Comparison of ENCODE assay signal across 8 mouse cellular contexts in the genomic region with DNA sequence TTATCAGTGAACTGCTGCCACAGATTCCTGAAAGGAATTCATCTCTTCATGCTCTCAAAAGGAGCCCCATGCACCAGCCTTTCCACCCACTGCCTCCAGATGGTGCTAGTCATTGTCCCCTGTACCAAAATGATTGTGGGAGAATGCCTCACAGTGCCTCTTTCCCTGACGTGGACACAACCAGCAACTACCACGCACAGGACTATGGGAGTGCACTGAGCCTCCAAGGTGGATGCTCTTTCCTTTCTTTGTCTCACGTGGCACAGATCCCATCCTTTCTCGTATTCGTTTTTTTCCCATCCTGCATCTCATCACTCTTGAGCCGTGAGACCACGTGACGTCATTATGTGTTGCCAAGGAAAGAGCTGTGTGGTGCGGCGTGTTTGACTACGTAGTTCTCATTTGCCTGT.
DNase-seq lines count a peak whose midpoint lies in the region; ATAC-seq lines count a peak whose summit lies in the region.

No protein-coding gene starts in this region.

- no peak overlapping the region for H3K9ac ChIP-seq in forebrain, embryonic 15.5 days (replicated peaks)
- H3K9ac ChIP-seq in hindbrain, embryonic 12.5 days: no peak overlapping the region
- no peak overlapping the region for H3K9ac ChIP-seq in midbrain, embryonic 16.5 days (ENCODE audit: low read depth, low read length)

- H3K4me1 ChIP-seq in forebrain, embryonic 15.5 days: no peaks in the 10 kb centered on the region
- H3K4me1 ChIP-seq in hindbrain, embryonic 12.5 days: no peaks in the 10 kb centered on the region
- no peaks in the 10 kb centered on the region for H3K4me1 ChIP-seq in midbrain, embryonic 16.5 days (ENCODE audit: control insufficient read depth, insufficient read depth, low read length)

- H3K27me3 ChIP-seq in forebrain, embryonic 15.5 days: no peaks in the 10 kb centered on the region
- H3K27me3 ChIP-seq in hindbrain, embryonic 12.5 days: no peaks in the 10 kb centered on the region
- H3K27me3 ChIP-seq in midbrain, embryonic 16.5 days (ENCODE audit: control insufficient read depth, insufficient read depth, low read depth, low read length): no peaks in the 10 kb centered on the region

- no peak overlapping the region for H3K4me3 ChIP-seq in forebrain, embryonic 15.5 days
- no peak overlapping the region for H3K4me3 ChIP-seq in hindbrain, embryonic 12.5 days
- H3K4me3 ChIP-seq in midbrain, embryonic 16.5 days (ENCODE audit: low read depth, low read length): no peak overlapping the region

- ATAC-seq in forebrain, embryonic 15.5 days (replicated peaks): peak; percentile 80
- 0 out of 2 replicates have a peak, but pooled peaks have one; percentile 46 for ATAC-seq in hindbrain, embryonic 12.5 days (ENCODE audit: low FRiP score)
- ATAC-seq in midbrain, embryonic 16.5 days: peak; percentile 56; the same call in 1 of the 2 replicates
- no peak for ATAC-seq in CD4-positive, CD25-positive, alpha-beta regulatory T cell, adult 4 months

- H3K27ac ChIP-seq in forebrain, embryonic 15.5 days (replicated peaks): no peak overlapping the region
- no peak overlapping the region for H3K27ac ChIP-seq in hindbrain, embryonic 12.5 days
- H3K27ac ChIP-seq in midbrain, embryonic 16.5 days (ENCODE audit: low read length): peak overlapping the region; percentile 33; the same call in 1 of the 2 replicates

- peaks cover 54% of the 10 kb centered on the region for H3K36me3 ChIP-seq in forebrain, embryonic 15.5 days
- H3K36me3 ChIP-seq in hindbrain, embryonic 12.5 days: peaks cover 51% of the 10 kb centered on the region
- peaks cover 37% of the 10 kb centered on the region for H3K36me3 ChIP-seq in midbrain, embryonic 16.5 days (ENCODE audit: control insufficient read depth, insufficient read depth, low read length)

- no peak overlapping the region for H3K4me2 ChIP-seq in forebrain, embryonic 15.5 days (replicated peaks)
- H3K4me2 ChIP-seq in hindbrain, embryonic 12.5 days (replicated peaks): no peak overlapping the region
- no peak overlapping the region for H3K4me2 ChIP-seq in midbrain, embryonic 16.5 days (ENCODE audit: low read length)

- intact Hi-C loops in heart, postnatal 25 days (cut with DNase I): no loop called here

- H3K9me3 ChIP-seq in forebrain, embryonic 15.5 days: no peaks in the 10 kb centered on the region
- no peaks in the 10 kb centered on the region for H3K9me3 ChIP-seq in hindbrain, embryonic 12.5 days (replicated peaks)
- H3K9me3 ChIP-seq in midbrain, embryonic 16.5 days (replicated peaks; ENCODE audit: control insufficient read depth, low read length, poor library complexity, severe bottlenecking): no peaks in the 10 kb centered on the region

- WGBS in forebrain, embryonic 15.5 days: 54% methylated on average over 11 of the region's 11 CpGs
- 64% methylated on average over 11 of the region's 11 CpGs for WGBS in hindbrain, embryonic 12.5 days
- WGBS in midbrain, embryonic 16.5 days: 57% methylated on average over 11 of the region's 11 CpGs

- peak; percentile 40 to 64 for DNase-seq in heart, adult 18-20 months
- DNase-seq in heart, postnatal 25 days (ENCODE audit: low spot score): no peak
- DNase-seq in brain, adult 2 months (ENCODE audit: low read depth, low spot score): peak; percentile 88
- peak; percentile 67 to 76 for DNase-seq in left cerebral cortex, adult 18-20 months (ENCODE audit: low spot score in 2 of 2)
